Mouse (Mus musculus) testis, adult 2 months (tissue): ENCODE measurements around the gene Upb1.

ENCODE experiments used
- CTCF ChIP-seq: fragments of 200-500 bp; IDR thresholded peaks from 2 replicates; pipeline ENCODE4 v1.5.1; 2012; ENCODE audit warnings: low read depth, mild to moderate bottlenecking, inconsistent platforms, low read length, moderate library complexity; ENCODE audit not compliant: control insufficient read depth, insufficient read depth, insufficient replicate concordance
- POLR2A ChIP-seq: fragments of 200-500 bp; IDR thresholded peaks from 2 replicates; pipeline ENCODE4 v1.6.1; 2012; ENCODE audit warnings: low read depth, mild to moderate bottlenecking, inconsistent platforms, low read length, moderate library complexity; ENCODE audit not compliant: control insufficient read depth

GRCm38 (mm10) chr10:75396966-75397365 lies 3.9 kb upstream of the Upb1 start:
- TF ChIP-seq POLR2A (no peak), CTCF (0 out of 2 replicates have a peak, but pooled peaks have one; percentile 7)
